Mouse (Mus musculus) megakaryocyte, embryonic 14.5 days (primary cell): ENCODE results near the gene Dnah17.

Experiments
- FLI1 ChIP-seq: IDR thresholded peaks from 2 replicates; pipeline ENCODE4 v1.6.1; 2012; ENCODE audit warnings: low read length, inconsistent platforms, mixed read lengths
- GATA1 ChIP-seq: IDR thresholded peaks from 3 replicates; pipeline ENCODE4 v1.6.1; 2012; ENCODE audit warnings: mixed read lengths, low read length, inconsistent platforms, borderline replicate concordance

DNA sequence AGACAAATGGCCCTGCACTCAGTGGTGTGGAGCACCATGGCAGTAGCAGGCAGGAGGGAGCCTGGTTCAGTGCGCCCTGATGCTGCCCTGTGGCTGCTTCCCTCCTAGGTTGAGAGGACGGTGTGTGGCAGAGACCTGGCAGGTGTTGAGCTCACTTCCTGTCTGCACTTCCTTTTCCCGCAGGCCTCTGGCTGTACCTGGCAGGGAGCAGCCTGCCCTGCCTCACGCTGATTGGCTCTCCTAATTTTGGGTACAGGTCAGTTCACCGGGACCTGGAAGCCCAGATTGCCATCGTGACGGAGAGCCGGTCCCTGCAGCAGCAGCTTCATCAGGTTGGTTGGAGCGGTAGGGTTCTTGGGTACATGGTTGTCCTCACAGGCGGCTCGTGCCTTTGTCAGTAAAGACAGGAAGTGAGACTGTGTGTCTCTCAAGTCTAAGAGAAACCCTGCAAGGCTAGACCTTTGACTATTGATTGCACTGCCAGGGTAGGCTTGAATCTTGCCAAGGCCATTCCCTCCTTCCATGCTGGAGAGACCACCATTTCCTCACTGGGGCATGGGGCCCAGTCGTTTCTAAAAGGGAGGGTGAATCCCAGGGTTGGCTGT, 115.9 kb downstream of the Dnah17 start:
- no peak for TF ChIP-seq GATA1
- no peak for TF ChIP-seq FLI1
